Mouse (Mus musculus) kidney, adult 11 months (tissue): ENCODE measurements at regions not wholly inside any gene's neighbourhood (a gene's known extent, or its start where the extent isn't known, plus 50 kb on each side); places are given as distances from the start of the nearest gene placed in this dataset.

ENCODE experiments used
- DNase-seq: peaks from one replicate; pipeline ENCODE4 v3.0.0; 2022

GRCm38 (mm10) chr4:62819889-62820288 lies 145.5 kb upstream of the Zfp618 start:
- DNase-seq = no peak

DNA sequence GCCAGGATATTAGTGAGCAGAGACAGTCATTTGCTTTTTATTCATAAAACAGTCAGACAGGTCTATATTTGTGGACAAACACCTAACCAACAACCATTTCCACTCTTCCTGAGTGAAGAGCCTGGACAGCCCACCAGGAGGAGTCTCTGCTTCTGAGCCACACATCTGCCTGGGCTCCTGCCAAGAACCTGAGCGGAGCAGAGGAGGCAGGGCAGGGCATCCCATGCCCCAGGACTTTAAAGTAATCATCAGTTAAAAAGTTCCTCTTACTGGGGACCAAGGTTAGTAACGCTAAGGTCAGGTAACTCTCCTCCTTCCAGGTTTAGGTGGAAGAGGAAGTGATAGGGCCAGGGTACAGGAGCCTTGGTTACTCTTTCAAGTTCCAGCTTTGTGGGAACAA lies 144.1 kb upstream of the Zfp618 start:
- DNase-seq = no peak

DNA sequence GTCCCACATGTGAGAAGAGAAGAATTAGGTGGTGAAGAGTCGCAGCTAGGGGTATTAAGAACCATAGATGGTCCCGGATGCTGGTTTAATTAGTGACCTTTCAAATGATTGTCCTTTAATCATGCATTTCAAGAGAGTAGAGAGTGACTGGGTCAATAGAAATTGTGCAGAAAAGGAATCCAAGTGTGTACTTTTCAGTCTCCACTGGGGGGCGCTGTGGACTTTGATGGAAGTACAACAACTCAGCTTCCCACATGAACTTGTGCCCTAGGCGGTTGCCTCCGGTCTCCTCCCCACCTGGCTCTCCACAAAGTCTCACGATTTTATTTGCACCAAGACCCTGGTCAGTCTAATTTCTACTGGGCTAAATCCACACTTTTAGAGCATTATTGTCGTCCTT lies 142.8 kb upstream of the Zfp618 start:
- peak; percentile 18 for DNase-seq

- no peak for DNase-seq
These were observed 142.3 kb upstream of the Zfp618 start for GRCm38 (mm10) chr4:62823082-62823481.

- no peak for DNase-seq
These were observed 141.7 kb upstream of the Zfp618 start for GRCm38 (mm10) chr4:62823555-62824250.

- no peak for DNase-seq
These were observed 140.8 kb upstream of the Zfp618 start for GRCm38 (mm10) chr4:62824581-62824980.

DNA sequence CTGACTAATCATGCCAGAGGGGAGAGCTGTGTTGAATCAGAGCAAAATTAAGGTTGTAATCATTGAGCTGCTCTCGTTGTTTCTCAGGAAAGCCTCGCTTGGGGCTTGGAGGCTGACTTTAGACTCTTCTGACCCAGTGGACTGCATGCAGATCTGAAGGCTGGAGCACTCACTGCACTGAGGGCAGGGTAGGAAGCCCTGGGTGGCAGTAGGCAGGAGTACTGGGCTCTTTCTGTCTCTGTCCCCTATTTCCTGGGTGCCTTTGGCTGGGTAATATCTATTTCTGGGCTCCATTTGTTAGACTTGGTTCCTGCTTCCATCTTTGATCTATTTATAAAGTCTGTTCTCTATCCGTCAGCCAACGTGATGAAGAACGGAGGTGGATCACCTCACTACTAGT lies 140.1 kb upstream of the Zfp618 start:
- DNase-seq = no peak

GRCm38 (mm10) chr4:62828963-62829362 lies 136.4 kb upstream of the Zfp618 start:
- no peak for DNase-seq

DNA sequence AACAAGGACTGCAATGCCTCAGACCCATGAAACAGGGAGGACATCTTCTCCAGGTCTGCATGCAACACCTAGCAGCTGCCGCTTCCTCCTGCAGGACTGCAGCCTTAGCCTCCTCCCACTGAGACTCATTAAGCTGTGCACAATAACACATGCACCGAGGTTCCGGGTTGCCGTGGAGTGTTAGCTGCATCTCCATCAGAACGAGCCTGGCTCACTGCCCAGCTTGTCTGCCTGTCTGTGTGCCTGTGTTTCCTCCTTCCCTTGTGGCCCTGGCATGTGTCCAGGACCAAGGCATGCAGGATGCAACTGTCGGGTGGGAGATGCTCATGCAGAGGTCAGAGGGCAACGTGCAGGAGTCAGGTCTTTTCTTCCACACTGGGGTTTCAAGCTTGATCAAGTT lies 131.4 kb upstream of the Zfp618 start:
- DNase-seq = peak; percentile 41

DNA sequence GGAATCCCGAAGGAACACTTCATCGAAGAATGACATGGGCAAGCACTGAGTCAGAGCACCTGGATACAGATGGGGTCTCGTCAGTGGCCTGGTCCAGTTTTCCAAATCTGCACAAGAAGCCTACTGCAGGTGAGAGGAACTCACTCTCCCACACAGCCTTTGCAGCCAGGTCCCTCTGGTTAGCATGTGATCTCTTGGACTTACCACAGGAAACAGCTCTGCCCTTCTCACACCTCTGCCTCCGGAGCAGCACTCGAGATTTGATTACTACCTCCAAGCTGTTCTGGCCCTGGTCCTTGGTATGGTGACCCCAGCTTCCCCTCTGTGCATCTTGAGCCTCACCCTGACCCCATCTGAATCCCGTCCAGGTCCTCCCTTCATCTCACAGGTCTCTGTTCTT lies 128.5 kb upstream of the Zfp618 start:
- DNase-seq = no peak

DNA sequence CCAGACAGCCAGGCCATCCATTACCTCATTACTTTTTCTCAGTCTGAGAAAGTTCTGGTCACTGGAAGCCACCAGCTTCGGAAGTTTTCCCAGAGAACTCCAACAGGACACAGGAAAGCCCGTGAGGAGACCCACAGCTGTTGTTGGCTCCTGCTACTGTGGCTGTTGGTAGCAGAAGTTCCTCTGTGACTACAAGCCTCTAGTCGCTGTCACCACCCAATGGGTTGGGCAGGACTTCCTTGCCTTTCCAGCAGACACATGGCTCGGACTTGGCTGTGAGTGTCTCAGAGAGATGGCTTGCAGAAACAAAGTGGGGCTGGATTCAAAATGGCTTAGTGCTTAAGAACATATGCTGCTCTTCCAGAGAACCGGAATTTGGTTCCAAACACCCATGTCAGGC lies 114.8 kb upstream of the Zfp618 start:
- DNase-seq = no peak

DNA sequence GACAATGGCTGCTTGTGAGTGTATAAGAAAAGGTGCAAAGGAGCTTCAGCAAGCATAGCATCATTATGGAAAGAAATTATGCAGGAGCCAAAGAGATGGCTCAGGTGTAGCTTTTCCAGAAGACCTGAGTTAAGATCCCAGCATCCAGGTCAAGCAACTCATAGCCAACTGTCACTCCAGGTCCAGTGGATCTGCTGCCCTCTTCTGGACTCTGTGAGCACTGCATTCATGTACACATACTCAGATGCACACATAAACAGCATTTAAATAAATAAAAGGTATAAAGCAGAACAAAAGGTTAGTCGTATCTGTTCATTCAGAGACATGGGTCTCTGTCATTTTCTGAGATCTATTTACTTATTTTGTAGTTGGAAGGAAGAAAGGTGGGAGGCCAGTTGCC lies 112.0 kb upstream of the Zfp618 start:
- DNase-seq = no peak

DNA sequence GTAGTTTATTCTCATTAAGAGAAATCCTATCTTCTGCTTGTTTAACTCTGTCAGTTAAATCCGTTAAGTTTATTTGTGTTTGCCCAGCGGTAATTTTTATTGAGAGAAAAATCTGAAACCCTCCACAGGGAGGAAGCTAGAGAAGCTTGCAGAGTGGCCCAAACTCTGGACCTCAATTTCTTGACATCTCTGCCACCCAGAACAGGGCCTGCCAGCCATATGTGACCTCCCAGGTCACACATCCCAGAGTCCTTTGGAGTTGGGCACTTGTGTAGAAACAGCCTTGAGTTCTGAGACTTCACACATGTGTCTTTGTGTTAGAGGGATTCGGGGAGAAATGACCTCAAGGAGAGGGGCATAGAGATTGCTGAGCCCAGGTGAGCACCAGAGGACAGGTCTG lies 109.0 kb upstream of the Zfp618 start:
- DNase-seq = no peak

DNA sequence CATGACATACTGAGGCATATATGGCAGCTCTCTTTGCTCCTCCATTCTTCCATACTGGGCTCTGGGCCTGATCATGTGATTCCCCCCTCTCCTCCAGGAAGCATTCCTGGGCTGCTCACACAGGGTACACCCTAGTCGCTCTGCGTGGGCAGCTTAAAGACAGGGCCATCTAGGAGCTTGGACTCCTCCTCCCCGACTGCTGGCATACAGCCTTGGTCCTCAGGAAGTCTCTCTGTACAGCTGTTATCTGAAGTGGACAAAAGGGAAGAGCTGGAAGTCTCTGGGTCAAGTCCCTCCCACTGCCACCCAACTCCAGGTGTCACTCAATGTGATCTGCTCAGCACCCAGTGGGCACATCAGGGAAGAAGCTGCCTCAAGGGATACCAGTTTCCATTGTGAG lies 102.6 kb upstream of the Zfp618 start:
- peak; percentile 12 for DNase-seq

- peak; percentile 74 for DNase-seq
These were observed 94.9 kb upstream of the Zfp618 start for GRCm38 (mm10) chr4:62870391-62870983.

GRCm38 (mm10) chr4:62872562-62872961 lies 92.8 kb upstream of the Zfp618 start:
- DNase-seq = no peak

- no peak for DNase-seq
These were observed 91.4 kb upstream of the Zfp618 start for GRCm38 (mm10) chr4:62873986-62874385.

DNA sequence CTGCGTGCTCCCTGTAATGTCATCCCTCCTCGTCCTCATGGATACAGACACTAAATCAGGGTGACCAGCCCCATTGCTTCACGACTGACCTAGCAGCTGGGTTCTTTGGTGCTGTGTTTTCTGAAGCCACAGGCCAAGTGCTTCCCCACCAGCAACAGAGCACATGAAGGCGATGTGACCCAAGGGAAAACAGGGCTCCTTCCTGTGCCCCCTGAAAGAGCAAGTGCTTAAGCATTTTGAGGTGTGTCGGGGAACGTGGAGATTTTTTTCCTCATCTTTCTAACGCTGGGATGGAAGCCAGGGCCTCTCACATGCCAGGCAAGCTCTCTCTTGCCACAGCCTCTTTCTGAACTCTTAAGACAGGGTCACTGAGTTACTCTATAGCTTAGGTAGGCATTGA lies 87.3 kb upstream of the Zfp618 start:
- no peak for DNase-seq

DNA sequence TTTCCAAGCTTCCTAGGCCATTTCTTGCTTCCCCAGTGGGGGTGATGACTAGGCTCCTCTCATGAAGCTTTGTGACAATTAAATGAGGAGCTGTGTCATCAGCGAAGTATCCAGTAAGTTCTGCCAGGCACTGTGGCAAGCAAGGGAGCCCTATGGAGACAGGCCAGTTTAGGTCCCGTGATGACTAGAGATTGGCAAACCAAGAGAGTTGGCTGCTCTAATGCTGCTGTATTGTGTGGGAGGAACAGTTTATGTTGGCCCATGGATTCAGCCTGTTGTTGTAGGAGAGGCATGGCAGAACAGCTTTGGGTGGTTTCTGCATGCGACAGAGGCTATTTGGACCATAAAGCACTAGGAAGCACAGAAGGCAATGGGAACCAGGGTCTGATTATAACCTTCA lies 86.4 kb upstream of the Zfp618 start:
- no peak for DNase-seq

DNA sequence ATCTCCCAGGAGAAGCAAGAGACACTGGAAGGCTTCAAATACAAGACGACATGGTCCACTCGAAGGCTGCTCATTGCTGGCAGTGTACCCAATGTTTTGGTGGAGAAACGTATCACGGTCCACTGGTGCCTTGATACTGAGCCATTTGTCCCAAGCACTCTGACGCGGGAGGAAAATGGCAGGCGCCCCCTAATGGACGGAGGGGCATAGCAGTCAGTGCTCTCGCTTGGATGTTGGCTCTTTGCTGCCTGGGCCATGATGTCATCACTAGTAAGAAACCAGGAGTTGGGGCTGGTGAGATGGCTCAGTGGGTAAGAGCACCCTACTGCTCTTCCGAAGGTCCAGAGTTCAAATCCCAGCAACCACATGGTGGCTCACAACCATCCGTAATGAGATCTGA lies 83.5 kb upstream of the Zfp618 start:
- no peak for DNase-seq

GRCm38 (mm10) chr4:62882276-62882675 lies 83.1 kb upstream of the Zfp618 start:
- DNase-seq = no peak

DNA sequence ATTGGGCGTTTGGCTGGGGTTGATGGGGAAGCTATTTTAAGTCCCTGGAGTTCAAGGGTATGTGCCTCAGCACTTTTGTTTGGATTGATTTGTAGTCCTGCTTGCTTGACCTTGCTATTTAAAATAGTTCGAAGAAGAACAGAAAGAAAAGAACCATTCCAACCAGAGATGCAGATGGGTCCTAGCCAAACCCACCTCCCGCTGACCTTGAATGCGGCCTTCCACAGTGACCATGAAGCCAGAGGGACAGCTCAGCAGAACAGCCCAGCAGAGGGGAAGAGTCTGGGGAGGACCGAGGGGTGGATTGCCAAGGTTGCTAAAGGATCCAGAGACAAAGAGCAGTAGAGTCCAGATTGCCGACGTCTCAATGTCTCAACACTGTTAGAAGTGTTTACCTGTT lies 76.6 kb upstream of the Zfp618 start:
- DNase-seq = no peak

- DNase-seq = no peak
These were observed 75.7 kb upstream of the Zfp618 start for GRCm38 (mm10) chr4:62889708-62890107.

- DNase-seq = no peak
These were observed 74.5 kb upstream of the Zfp618 start for GRCm38 (mm10) chr4:62890588-62891580.
